Mouse (Mus musculus): Measurements from ENCODE around the gene Nufip2.

Gene Nufip2

DNA sequence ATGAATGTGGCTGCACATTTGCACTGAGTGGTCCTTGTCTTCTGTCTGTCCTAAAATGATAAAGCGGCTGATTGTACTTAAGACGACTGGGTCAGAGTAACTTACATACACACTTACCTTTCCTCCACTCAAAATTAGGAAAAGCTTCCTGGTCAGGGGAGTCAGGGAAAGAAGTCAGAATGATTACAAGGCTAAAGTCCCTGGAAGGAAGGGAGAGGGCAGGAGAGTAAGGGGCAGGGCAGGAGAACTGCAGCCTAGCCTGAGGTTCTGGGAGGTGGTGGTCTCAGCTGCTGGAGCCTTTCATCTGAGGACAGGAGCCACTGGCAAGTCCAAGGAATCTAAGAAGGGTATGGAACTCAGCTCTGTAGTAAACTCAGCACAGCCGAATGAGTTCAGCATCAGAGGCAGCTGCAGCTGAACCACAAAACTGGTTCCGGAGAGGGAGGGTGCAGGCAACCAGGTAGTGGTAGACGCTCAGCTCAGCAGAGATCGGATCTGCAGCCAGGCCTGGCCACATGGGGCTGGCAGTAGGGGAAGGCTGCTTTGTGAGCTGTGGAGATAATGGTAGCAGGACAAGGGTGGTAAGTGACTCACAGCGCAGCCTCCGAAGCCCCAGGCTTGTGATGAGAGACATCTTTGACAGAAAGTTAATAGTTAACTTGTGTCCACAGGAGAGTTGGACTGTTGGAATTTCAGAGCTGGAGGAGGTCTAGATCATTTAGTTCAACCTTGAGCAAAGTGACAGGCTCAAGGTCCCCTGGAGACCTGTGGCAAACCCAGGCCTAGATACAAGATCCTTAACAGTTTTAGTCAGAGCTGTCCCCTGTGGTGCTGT lies 86.1 kb downstream of the Nufip2 start:
- no peak for DNase-seq (ENCODE audit: low spot score)

DNA sequence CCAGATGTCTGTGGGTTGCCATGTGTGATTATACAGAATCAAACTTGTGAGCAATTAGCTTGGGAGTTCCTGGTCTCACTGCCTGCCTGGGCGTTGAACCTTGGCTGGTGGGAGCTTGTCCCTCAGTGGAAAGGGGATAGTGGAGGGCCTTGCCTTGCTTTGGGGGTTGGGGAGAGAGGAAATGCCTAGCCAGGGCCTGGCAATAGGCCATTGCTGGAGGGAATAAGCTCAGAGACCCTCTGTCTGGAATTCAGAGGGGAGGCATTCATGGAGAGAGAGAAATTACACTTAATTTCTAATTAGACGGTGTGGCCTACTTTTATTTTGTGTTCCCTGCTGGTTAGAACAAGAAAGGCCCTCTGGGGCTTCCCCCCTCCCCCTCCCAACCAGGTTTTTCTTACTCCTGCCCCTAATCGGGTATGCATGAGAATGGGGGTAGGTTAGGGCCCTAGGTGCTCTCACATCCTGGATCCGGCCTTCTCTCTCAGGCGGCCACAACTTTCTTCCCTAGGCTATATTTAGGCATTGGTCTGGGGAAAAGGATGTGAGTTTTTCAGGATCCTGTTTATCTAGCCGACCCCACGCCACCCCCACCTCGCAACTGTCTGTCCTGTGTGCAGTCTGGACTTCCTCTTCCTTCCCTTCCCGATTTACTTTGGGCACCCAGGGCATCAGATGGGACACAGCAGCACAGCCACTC lies 89.9 kb downstream of the Nufip2 start:
- no peak for DNase-seq (ENCODE audit: low spot score)

DNA sequence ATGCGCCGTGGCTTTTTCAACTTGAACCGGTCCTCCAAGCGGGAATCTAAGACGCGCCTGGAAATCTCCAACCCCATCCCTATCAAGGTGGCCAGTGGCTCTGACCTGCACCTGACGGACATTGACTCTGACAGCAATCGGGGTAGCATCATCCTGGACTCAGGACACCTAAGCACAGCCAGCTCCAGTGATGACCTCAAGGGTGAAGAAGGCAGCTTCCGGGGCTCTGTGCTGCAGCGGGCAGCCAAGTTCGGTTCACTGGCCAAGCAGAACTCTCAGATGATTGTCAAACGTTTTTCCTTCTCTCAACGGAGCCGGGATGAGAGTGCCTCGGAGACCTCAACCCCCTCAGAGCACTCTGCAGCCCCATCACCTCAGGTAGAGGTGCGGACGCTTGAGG lies 91.5 kb downstream of the Nufip2 start:
- DNase-seq (ENCODE audit: low spot score) = no peak

DNA sequence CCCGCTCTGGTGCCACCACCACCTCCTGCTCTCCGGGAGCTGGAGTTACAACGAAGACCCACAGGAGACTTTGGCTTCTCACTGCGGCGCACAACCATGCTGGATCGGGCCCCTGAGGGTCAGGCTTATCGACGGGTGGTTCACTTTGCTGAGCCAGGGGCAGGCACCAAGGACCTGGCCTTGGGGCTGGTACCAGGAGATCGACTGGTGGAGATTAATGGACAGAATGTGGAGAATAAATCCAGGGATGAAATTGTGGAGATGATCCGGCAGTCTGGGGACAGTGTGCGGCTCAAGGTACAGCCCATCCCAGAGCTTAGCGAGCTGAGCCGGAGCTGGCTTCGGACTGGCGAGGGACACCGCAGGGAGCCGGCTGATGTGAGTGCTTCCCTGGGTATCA lies 92.0 kb downstream of the Nufip2 start:
- DNase-seq (ENCODE audit: low spot score) = no peak

DNA sequence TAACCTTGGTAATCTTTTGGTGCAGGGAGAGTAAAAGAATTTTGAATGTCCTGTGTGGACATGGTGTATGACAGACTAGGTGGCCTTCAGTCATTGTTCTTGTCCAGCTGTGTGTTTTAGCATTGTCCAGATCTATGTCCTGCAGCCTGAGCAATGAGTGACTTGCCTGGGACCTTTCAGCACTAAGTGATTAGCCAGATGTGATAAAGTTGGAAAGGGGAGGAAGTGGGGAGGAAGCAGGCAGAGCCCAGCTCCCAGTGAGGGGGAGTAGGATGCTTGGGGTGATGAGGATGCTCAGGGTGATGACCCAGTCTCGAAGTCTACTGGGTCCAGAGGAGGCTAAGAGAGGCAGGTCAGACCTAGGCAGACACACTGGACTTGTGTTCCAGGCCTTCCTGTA lies 93.3 kb downstream of the Nufip2 start:
- DNase-seq (ENCODE audit: low spot score) = no peak

DNA sequence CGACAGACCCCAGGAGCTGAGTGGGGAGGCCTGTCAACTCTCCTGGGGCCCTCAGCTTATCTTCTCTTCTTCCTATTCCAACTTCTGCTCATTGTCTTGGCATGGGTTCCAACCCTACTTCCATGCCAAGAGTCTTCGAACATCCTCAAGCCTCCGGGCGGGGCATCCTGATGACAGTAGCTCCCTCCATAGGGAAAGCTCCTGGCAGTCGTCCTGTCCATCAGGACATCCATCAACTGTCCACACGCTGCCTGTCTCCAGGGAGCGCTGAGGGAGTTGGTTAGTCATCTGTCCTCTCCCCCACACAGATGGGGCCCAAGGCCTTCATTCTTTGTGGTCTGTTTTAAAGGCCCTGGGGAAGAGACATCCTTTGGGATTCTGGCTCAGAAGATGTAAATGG lies 95.1 kb downstream of the Nufip2 start:
- no peak for DNase-seq (ENCODE audit: low spot score)

DNA sequence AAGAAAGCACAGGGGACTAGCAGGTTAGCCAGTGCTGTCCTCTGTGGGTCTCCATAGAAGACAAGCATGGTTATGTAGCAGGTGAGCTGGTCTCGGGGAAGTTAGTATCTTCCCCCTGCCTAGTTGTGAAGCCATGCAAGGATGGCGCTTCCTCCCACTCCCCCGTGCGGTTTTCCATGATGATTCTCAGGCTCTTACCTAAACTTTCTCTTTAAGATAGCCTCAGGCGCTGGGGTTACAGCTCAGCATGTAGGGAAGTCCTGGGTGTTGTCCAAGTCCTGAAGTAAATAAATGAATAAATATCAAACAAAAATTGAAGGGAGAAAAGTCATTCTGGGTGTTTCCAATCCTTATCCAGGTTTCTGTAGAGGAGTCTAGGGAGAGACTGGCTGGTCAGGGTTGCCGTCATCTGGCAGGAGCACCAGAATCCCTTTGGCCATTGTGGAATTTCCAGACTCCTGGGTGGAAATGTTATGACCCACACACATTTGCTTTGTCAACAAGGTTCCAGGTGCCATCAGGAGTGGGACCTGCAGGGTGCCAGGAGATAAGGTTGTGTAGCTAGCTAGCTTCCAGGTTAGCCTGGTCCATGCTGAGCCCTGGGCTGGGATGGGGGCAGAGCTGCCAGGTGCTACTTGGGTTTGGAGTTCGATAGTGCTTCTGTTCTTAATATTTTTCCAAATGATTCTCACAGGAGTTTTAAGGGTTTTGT lies 96.3 kb downstream of the Nufip2 start:
- DNase-seq (ENCODE audit: low spot score) = no peak

DNA sequence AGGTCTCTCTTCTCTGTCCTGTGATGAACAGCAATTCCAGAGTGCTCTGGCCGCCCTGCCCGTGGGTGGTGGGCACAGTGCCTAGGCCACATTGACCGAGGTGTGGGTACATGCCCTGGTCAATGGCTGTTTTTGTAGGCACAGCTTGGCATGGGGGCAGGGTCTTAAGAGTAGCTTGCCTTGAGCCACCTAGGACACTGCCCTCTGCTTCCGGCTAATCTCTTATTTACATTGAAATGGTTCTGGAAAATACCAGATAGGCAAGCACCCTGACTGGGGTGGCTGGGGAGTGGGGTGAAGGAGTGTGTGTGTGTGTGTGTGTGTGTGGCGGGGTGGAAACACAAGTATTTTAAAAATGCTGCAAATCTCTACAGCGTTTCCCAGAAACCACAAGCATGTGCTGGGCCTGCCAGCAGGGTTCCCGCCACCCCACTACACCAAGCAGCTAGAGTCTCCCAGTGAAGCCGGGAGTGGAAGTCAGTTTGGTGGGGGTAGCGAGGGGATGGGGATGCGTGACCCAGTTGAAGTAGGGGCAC lies 97.3 kb downstream of the Nufip2 start:
- DNase-seq (ENCODE audit: low spot score) = peak; percentile 73

DNA sequence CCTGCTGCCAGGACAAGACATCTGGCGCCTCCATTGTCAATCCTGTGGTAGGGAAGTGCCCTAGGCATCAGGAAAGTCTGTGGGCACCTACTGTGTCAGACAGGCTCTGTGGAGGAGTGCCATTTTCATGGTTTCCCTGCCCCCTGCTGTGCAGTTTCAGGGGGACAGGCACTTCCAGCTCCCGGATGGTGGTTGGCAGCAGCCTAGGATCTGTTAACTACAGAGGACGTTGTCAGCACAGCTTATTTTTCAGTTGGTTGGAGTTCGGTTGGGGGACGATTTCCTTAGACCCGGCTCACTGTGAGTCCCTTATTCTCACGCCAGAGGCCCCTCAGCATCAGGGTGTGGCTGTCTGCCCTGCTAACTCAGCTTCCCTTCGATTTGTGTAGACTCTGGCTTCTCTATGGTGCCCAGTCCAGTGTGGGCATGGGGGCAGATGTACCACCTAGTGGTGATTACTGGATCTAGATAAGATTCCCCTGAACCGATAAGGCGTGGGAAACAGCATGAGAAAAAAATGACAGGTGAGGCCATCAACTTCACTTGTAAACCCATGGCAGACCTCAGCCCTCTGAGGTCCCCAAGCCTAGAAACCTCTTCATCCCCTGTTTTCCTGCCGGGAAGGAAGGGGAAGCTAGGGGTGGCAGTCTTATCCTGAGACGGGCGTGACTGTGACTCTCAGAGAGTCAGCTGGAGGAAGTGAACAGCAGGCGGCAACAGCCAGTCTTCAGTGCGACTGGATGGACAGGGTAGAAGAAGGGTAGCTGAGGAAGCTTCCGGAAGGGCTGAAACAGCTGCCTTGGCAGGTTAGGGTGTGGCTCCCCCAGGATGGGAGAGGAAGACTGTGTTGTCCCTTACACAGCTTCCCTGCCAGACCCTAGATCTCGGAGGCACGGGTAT lies 98.0 kb downstream of the Nufip2 start:
- no peak for DNase-seq (ENCODE audit: low spot score)

DNA sequence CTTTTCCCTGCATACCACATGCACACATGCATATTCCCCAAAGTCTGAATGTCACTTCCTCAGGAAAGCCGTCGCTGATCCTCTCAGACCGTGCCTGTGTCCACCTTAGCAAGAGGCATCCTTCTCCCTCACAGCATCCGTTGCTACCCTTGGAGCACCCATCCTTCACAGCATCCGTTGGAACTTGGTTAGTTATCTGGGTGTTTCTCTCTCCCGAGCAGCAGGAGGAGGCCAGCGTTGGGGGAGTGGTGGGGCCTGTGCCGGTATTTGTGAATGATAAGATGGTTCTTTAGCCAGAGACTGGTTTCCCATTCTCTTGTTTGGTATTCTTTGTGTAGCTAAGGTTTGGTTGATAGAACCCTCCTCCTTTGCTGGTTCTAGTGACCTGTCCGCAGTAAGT lies 98.9 kb downstream of the Nufip2 start:
- DNase-seq (ENCODE audit: low spot score) = no peak

DNA sequence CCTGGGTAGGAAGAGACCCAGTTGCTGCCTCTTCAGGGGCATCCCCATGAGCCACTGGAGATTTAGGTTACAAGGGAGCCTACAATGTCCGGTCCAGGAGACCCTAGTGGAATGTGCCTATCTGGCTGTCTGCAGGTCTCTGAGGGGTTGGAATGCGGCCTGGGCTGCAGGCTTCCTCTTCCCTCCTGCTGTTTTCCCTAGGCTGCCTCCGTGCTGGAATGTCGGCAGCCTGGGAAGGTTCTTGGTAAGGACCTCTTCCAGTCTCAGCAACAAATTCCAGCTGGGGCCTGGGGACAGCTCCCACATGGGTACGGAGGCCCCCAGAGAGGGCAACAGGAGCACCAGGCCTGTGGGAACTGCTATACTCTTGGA lies 99.4 kb downstream of the Nufip2 start:
- DNase-seq (ENCODE audit: low spot score) = no peak

DNA sequence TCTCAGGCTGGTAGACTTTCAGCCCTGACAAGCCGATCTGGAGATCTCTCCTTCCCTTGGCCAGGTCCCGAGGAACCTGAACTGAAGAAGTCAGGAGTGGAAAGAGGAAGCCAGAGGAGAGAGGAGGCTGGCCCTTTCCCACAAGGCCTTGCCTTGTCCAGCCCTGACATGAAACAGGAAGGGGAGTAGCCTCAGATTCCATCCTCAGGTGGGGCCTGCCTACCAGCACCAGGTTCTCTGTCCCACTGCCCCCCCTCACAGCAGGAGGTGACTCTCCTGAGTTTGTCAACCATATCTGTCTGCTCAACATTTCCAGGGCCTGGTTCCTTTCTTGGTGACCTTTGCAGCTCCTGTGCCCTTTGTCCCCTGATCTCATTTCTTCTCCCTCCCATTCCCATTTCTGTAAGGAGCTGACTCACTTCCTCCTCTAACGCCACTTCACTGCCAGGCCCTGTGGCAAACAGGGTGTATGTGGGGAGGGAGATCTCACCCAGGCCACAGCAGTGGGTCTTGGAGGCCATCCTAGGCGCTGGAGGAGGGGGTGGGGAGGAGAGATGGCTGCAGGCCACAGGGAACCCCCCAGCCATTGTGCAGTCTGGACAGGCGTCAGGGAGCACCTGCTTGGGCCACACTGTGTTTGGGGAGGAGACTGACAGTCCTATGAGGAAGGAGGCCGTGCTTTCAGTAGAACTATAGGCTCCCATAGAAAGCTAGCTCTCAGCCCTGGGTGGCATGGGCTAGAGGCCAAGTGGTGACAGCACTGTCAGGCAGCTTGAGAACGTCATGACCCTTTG lies 100.0 kb downstream of the Nufip2 start:
- DNase-seq (ENCODE audit: low spot score) = no peak

DNA sequence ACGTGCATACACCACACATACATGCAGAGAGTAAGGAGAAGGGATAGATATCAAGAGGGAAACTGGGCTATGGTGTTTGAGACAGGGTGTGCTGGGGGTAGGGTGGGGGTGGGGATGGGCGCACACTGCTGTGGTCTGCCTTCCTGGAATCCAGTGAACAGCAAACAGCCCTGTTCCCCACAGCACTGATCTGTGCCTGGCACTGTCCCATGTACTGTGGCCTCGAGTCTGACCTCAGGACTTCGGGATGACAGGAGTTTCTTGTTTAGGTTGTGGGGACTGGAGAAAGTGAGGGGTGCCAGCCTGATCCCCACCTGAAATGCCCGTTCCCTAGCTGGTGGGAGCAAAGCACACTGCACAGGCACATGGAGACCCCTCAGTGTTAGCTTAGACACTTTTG lies 101.8 kb downstream of the Nufip2 start, which contains the start of gene Gm10277:
Gene Gm10277 (minus strand): TSS at position 41 of the 400 bp plus-strand sequence.
- no peak for DNase-seq (ENCODE audit: low spot score)

DNA sequence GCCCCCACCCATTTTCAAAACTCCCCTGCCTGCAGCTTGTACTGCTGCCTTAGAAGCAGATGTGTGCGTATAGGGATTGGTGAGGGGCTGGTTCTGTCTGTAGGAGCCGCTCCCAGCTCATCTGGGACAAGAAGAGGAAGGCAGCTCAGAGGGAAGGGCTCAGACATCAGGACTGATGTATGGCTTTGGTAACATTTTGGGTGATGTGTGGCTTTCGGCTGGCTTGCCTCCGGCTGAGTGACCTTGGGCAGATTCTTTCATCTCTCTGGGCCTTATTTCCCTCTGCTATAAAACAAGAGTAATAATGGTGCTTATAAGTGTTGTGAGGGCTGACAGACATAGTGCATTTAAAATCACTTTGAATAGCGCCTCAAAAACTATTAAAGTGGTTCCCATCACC lies 103.6 kb downstream of the Nufip2 start:
- DNase-seq (ENCODE audit: low spot score) = no peak

DNA sequence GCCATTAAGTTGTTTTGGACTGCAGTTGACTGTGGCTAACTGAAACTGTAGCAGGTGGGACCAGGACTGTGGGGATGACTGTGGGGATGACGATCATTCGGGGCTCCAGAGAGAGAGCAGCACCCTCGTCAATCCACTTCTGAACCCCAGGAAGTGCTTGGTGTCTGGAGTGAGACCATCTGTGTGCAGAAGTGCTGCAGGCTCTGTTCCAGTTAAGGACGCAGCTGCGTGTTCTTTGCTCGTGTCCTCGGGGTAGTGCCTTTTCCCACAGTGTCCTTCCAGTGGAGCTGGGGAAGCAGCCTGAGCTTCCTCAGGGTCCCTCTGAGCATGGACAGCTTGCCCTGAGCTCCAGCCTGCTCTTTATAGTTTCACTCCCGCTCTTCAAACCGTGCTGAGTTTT lies 104.3 kb downstream of the Nufip2 start:
- DNase-seq (ENCODE audit: low spot score) = no peak

DNA sequence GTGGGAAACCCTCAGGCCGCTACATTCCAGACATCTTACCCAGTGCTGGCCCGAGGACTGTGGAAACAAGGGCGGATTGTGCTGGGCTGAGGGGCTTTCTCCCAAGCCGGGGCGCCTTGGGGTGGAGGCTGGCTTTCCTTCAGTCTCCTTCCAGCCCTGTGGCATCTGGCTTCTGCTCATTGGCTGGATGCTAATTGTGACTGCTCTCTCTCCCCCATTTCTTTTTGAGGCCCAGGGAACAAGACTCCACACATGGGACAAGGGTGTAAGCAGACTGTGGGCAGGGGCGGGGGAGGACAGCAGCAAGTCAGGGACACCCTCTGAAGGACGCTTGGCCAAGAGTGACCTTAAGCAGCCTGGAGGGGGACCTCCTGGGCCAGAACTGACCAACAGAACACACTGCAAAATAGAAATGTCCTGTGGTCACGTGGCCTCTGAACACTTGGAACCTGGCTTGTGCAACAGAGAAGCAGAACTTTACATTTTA lies 105.3 kb downstream of the Nufip2 start:
- no peak for DNase-seq (ENCODE audit: low spot score)
